Mouse (Mus musculus) liver, adult (tissue): ENCODE results near the gene Zfp1.

ENCODE experiments used
- GATA4 ChIP-seq: IDR thresholded peaks from 2 replicates; pipeline ENCODE4 v1.6.1; 2014; ENCODE audit warnings: mild to moderate bottlenecking, low read length; ENCODE audit not compliant: insufficient replicate concordance

Zfp1 gene

GRCm38 (mm10) chr8:111681153-111681552 lies 38.0 kb downstream of the Zfp1 start:
- no peak for TF ChIP-seq GATA4

GRCm38 (mm10) chr8:111682521-111682920 lies 39.3 kb downstream of the Zfp1 start:
- no peak for TF ChIP-seq GATA4

GRCm38 (mm10) chr8:111686881-111687280 lies 43.7 kb downstream of the Zfp1 start:
- no peak for TF ChIP-seq GATA4

GRCm38 (mm10) chr8:111690960-111691445 lies 47.8 kb downstream of the Zfp1 start, which contains the start of gene Ctrb1:
Gene Ctrb1 (minus strand): TSS chr8:111691010.
- TF ChIP-seq GATA4 = no peak

GRCm38 (mm10) chr8:111693261-111693741 lies 50.1 kb downstream of the Zfp1 start:
- no peak for TF ChIP-seq GATA4

- no peak for TF ChIP-seq GATA4
Measured at GRCm38 (mm10) chr8:111695441-111695840, 52.2 kb downstream of the Zfp1 start.

GRCm38 (mm10) chr8:111697655-111698054 lies 54.5 kb downstream of the Zfp1 start:
- TF ChIP-seq GATA4 = no peak

- TF ChIP-seq GATA4 = no peak
Measured at GRCm38 (mm10) chr8:111699035-111699434, 55.8 kb downstream of the Zfp1 start.

- no peak for TF ChIP-seq GATA4
Measured at GRCm38 (mm10) chr8:111700201-111700600, 57.0 kb downstream of the Zfp1 start.

- no peak for TF ChIP-seq GATA4
Measured at GRCm38 (mm10) chr8:111700740-111701139, 57.5 kb downstream of the Zfp1 start.

GRCm38 (mm10) chr8:111701380-111701779 lies 58.2 kb downstream of the Zfp1 start:
- no peak for TF ChIP-seq GATA4

GRCm38 (mm10) chr8:111704585-111704984 lies 61.4 kb downstream of the Zfp1 start:
- TF ChIP-seq GATA4 = no peak

GRCm38 (mm10) chr8:111705222-111705621 lies 62.0 kb downstream of the Zfp1 start:
- no peak for TF ChIP-seq GATA4

- no peak for TF ChIP-seq GATA4
Measured at GRCm38 (mm10) chr8:111705699-111706098, 62.5 kb downstream of the Zfp1 start.

GRCm38 (mm10) chr8:111708265-111708664 lies 65.1 kb downstream of the Zfp1 start:
- no peak for TF ChIP-seq GATA4

GRCm38 (mm10) chr8:111709223-111709622 lies 66.0 kb downstream of the Zfp1 start:
- TF ChIP-seq GATA4 = no peak

GRCm38 (mm10) chr8:111710777-111711485 lies 67.7 kb downstream of the Zfp1 start:
- TF ChIP-seq GATA4 = no peak
